8 mouse cellular contexts compared by ENCODE assay signal in genomic region chr10:80051618-80052373, GRCm38 (mm10). TPM values are rescaled to one million over a fixed set of nuclear protein-coding genes. Genes with fewer than 3 reads are reported as not detected.
DNase-seq lines count a peak whose midpoint lies in the region; ATAC-seq and TF ChIP-seq lines count a peak whose summit lies in the region.

No protein-coding gene starts in this region.

- no peak for DNase-seq in hindbrain, embryonic 11.5 days (ENCODE audit: low spot score)
- peak; percentile 60 for DNase-seq in naive thymus-derived CD4-positive, alpha-beta T cell, adult 2 months (ENCODE audit: low read depth)
- no peak for DNase-seq in layer of hippocampus, adult 9-11 months
- no peak for DNase-seq in layer of hippocampus, adult 8-10 months (ENCODE audit: low spot score in 2 of 2)

- peaks cover 5% of the 10 kb centered on the region; the same call in 1 of the 2 replicates for H3K27me3 ChIP-seq in forebrain, embryonic 12.5 days
- H3K27me3 ChIP-seq in forebrain, embryonic 16.5 days (replicated peaks; ENCODE audit: control insufficient read depth, insufficient read depth, low read length): no peaks in the 10 kb centered on the region
- no peaks in the 10 kb centered on the region for H3K27me3 ChIP-seq in hindbrain, embryonic 11.5 days (ENCODE audit: control insufficient read depth, insufficient read depth, low read length)
- no peaks in the 10 kb centered on the region for H3K27me3 ChIP-seq in limb, embryonic 15.5 days

- no peak for ATAC-seq in forebrain, embryonic 12.5 days (ENCODE audit: low FRiP score)
- ATAC-seq in forebrain, embryonic 16.5 days: no peak
- no peak for ATAC-seq in hindbrain, embryonic 11.5 days (ENCODE audit: low FRiP score)
- ATAC-seq in limb, embryonic 15.5 days (ENCODE audit: insufficient number of reproducible peaks, low FRiP score, low TSS enrichment, low read depth): no peak

- no peak for TF ChIP-seq CTCF in bone marrow macrophage, adult 2 months (IDR thresholded peaks at IDR 0.05; ENCODE audit: low read depth, low read length)

- H3K4me2 ChIP-seq in forebrain, embryonic 12.5 days: no peak overlapping the region
- no peak overlapping the region for H3K4me2 ChIP-seq in forebrain, embryonic 16.5 days (ENCODE audit: low read length)
- no peak overlapping the region for H3K4me2 ChIP-seq in hindbrain, embryonic 11.5 days (replicated peaks; ENCODE audit: low read depth, low read length)
- no peak overlapping the region for H3K4me2 ChIP-seq in limb, embryonic 15.5 days

- peaks cover 6% of the 10 kb centered on the region for H3K36me3 ChIP-seq in forebrain, embryonic 12.5 days (replicated peaks)
- peaks cover 2% of the 10 kb centered on the region; the same call in 1 of the 2 replicates for H3K36me3 ChIP-seq in forebrain, embryonic 16.5 days (ENCODE audit: control insufficient read depth, insufficient read depth)
- H3K36me3 ChIP-seq in hindbrain, embryonic 11.5 days (ENCODE audit: control insufficient read depth, insufficient read depth, low read length): peaks cover 3% of the 10 kb centered on the region; the same call in 1 of the 2 replicates
- peaks cover 11% of the 10 kb centered on the region for H3K36me3 ChIP-seq in limb, embryonic 15.5 days

- 28% methylated on average over 13 of the region's 14 CpGs for WGBS in forebrain, embryonic 12.5 days
- WGBS in forebrain, embryonic 16.5 days: 43% methylated on average over 13 of the region's 14 CpGs
- 34% methylated on average over 13 of the region's 14 CpGs for WGBS in hindbrain, embryonic 11.5 days
- 45% methylated on average over 13 of the region's 14 CpGs for WGBS in limb, embryonic 15.5 days

- H3K27ac ChIP-seq in forebrain, embryonic 12.5 days: no peak overlapping the region
- no peak overlapping the region for H3K27ac ChIP-seq in forebrain, embryonic 16.5 days (ENCODE audit: low read length)
- peak overlapping the region; percentile 95 for H3K27ac ChIP-seq in bone marrow macrophage, adult 2 months (ENCODE audit: insufficient read depth, low read depth, low read length)
- 0 out of 2 replicates have a peak overlapping the region, but pooled peaks have one; percentile 36 for H3K27ac ChIP-seq in hindbrain, embryonic 11.5 days (ENCODE audit: low read depth, low read length)
- peak overlapping the region; percentile 17 for H3K27ac ChIP-seq in limb, embryonic 15.5 days

- H3K9me3 ChIP-seq in forebrain, embryonic 12.5 days: no peaks in the 10 kb centered on the region
- H3K9me3 ChIP-seq in forebrain, embryonic 16.5 days (ENCODE audit: control insufficient read depth, low read length): no peaks in the 10 kb centered on the region
- no peaks in the 10 kb centered on the region for H3K9me3 ChIP-seq in hindbrain, embryonic 11.5 days (ENCODE audit: control insufficient read depth, low read length)
- no peaks in the 10 kb centered on the region for H3K9me3 ChIP-seq in limb, embryonic 15.5 days

- H3K9ac ChIP-seq in forebrain, embryonic 12.5 days: 0 out of 2 replicates have a peak overlapping the region, but pooled peaks have one; percentile 7
- no peak overlapping the region for H3K9ac ChIP-seq in forebrain, embryonic 16.5 days (replicated peaks; ENCODE audit: low read depth, low read length)
- H3K9ac ChIP-seq in hindbrain, embryonic 11.5 days (ENCODE audit: low read depth, low read length): no peak overlapping the region
- no peak overlapping the region for H3K9ac ChIP-seq in limb, embryonic 15.5 days

- peaks cover 60% of the 10 kb centered on the region for H3K4me1 ChIP-seq in forebrain, embryonic 12.5 days
- peaks cover 25% of the 10 kb centered on the region for H3K4me1 ChIP-seq in forebrain, embryonic 16.5 days (replicated peaks; ENCODE audit: control insufficient read depth, insufficient read depth, low read length)
- peaks cover 35% of the 10 kb centered on the region for H3K4me1 ChIP-seq in bone marrow macrophage, adult 2 months (ENCODE audit: control insufficient read depth, insufficient read depth, low read length)
- peaks cover 11% of the 10 kb centered on the region for H3K4me1 ChIP-seq in hindbrain, embryonic 11.5 days (replicated peaks; ENCODE audit: control insufficient read depth, insufficient read depth, low read length)
- peaks cover 35% of the 10 kb centered on the region for H3K4me1 ChIP-seq in limb, embryonic 15.5 days

- no peak for TF ChIP-seq POLR2A in bone marrow macrophage, adult 2 months (IDR thresholded peaks at IDR 0.05; ENCODE audit: borderline replicate concordance, low read depth, low read length)

- no peak overlapping the region for H3K4me3 ChIP-seq in forebrain, embryonic 12.5 days (replicated peaks)
- H3K4me3 ChIP-seq in forebrain, embryonic 16.5 days (replicated peaks; ENCODE audit: low read length): no peak overlapping the region
- no peak overlapping the region for H3K4me3 ChIP-seq in bone marrow macrophage, adult 2 months (ENCODE audit: insufficient read depth, low read length)
- H3K4me3 ChIP-seq in hindbrain, embryonic 11.5 days (ENCODE audit: low read depth, low read length): no peak overlapping the region
- H3K4me3 ChIP-seq in limb, embryonic 15.5 days: no peak overlapping the region

RNA-seq across cellular contexts. Expression of gene Gpx4, which starts 4.8 kb away (rescaled TPM):
- 434 and 458 TPM in 2 replicates for polyA plus RNA-seq in forebrain, embryonic 12.5 days (2016; fragmentation: Nextera tagmentation; extraction: Ambion mirVana)
- 443 and 475 TPM in 2 replicates for polyA plus RNA-seq in forebrain, embryonic 16.5 days (2015; fragmentation: Nextera tagmentation; extraction: Ambion mirVana)
- 311 and 322 TPM in 2 replicates for polyA plus RNA-seq in bone marrow macrophage, adult 2 months (2012; ENCODE audit: insufficient read depth, insufficient read length, missing spikeins)
- polyA plus RNA-seq in hindbrain, embryonic 11.5 days (2014; fragmentation: Nextera tagmentation; extraction: Ambion mirVana): 543 and 552 TPM in 2 replicates
- 432 and 471 TPM in 2 replicates for polyA plus RNA-seq in limb, embryonic 15.5 days (2015; fragmentation: Nextera tagmentation; extraction: Ambion mirVana)
- total RNA-seq in layer of hippocampus, adult 8-10 months (2022): 100 to 1,000 TPM; 433 to 528 (median 468) TPM

RNA-seq across cellular contexts. Expression of gene Polr2e, which starts 12.2 kb away (rescaled TPM):
- polyA plus RNA-seq in forebrain, embryonic 12.5 days (2016; fragmentation: Nextera tagmentation; extraction: Ambion mirVana): 183 and 184 TPM in 2 replicates
- 173 and 178 TPM in 2 replicates for polyA plus RNA-seq in forebrain, embryonic 16.5 days (2015; fragmentation: Nextera tagmentation; extraction: Ambion mirVana)
- polyA plus RNA-seq in bone marrow macrophage, adult 2 months (2012; ENCODE audit: insufficient read depth, insufficient read length, missing spikeins): 53.0 and 55.5 TPM in 2 replicates
- 215 and 222 TPM in 2 replicates for polyA plus RNA-seq in hindbrain, embryonic 11.5 days (2014; fragmentation: Nextera tagmentation; extraction: Ambion mirVana)
- polyA plus RNA-seq in limb, embryonic 15.5 days (2015; fragmentation: Nextera tagmentation; extraction: Ambion mirVana): 213 and 217 TPM in 2 replicates
- 10 to 100 TPM; 64.2 to 86.7 (median 75.4) TPM for total RNA-seq in layer of hippocampus, adult 8-10 months (2022)

RNA-seq across cellular contexts. Expression of gene Arhgap45, which starts 35.3 kb away (rescaled TPM):
- polyA plus RNA-seq in forebrain, embryonic 12.5 days (2016; fragmentation: Nextera tagmentation; extraction: Ambion mirVana): 3.4 and 3.6 TPM in 2 replicates
- 1.2 and 1.8 TPM in 2 replicates for polyA plus RNA-seq in forebrain, embryonic 16.5 days (2015; fragmentation: Nextera tagmentation; extraction: Ambion mirVana)
- polyA plus RNA-seq in bone marrow macrophage, adult 2 months (2012; ENCODE audit: insufficient read depth, insufficient read length, missing spikeins): 218 TPM in 2 replicates
- polyA plus RNA-seq in hindbrain, embryonic 11.5 days (2014; fragmentation: Nextera tagmentation; extraction: Ambion mirVana): 4.1 and 4.3 TPM in 2 replicates
- polyA plus RNA-seq in limb, embryonic 15.5 days (2015; fragmentation: Nextera tagmentation; extraction: Ambion mirVana): 5.3 and 6.4 TPM in 2 replicates
- total RNA-seq in layer of hippocampus, adult 8-10 months (2022): 10 to 100 TPM in 2 of 4 experiments, 1 to 10 TPM in 2; 2.8 to 14.1 (median 8.2) TPM

RNA-seq across cellular contexts. Expression of gene Sbno2, which starts 53.6 kb away (rescaled TPM):
- polyA plus RNA-seq in forebrain, embryonic 12.5 days (2016; fragmentation: Nextera tagmentation; extraction: Ambion mirVana): 14.8 and 16.4 TPM in 2 replicates
- polyA plus RNA-seq in forebrain, embryonic 16.5 days (2015; fragmentation: Nextera tagmentation; extraction: Ambion mirVana): 13.1 and 14.9 TPM in 2 replicates
- 54.5 and 55.8 TPM in 2 replicates for polyA plus RNA-seq in bone marrow macrophage, adult 2 months (2012; ENCODE audit: insufficient read depth, insufficient read length, missing spikeins)
- polyA plus RNA-seq in hindbrain, embryonic 11.5 days (2014; fragmentation: Nextera tagmentation; extraction: Ambion mirVana): 8.0 and 9.5 TPM in 2 replicates
- polyA plus RNA-seq in limb, embryonic 15.5 days (2015; fragmentation: Nextera tagmentation; extraction: Ambion mirVana): 19.7 and 19.8 TPM in 2 replicates
- 10 to 100 TPM; 19.9 to 52.8 (median 29.8) TPM for total RNA-seq in layer of hippocampus, adult 8-10 months (2022)

RNA-seq across cellular contexts. Expression of gene Abca7, which starts 55.5 kb away (rescaled TPM):
- 5.8 and 5.9 TPM in 2 replicates for polyA plus RNA-seq in forebrain, embryonic 12.5 days (2016; fragmentation: Nextera tagmentation; extraction: Ambion mirVana)
- 3.9 and 4.7 TPM in 2 replicates for polyA plus RNA-seq in forebrain, embryonic 16.5 days (2015; fragmentation: Nextera tagmentation; extraction: Ambion mirVana)
- polyA plus RNA-seq in bone marrow macrophage, adult 2 months (2012; ENCODE audit: insufficient read depth, insufficient read length, missing spikeins): 24.6 and 27.5 TPM in 2 replicates
- polyA plus RNA-seq in hindbrain, embryonic 11.5 days (2014; fragmentation: Nextera tagmentation; extraction: Ambion mirVana): 2.6 TPM in 2 replicates
- polyA plus RNA-seq in limb, embryonic 15.5 days (2015; fragmentation: Nextera tagmentation; extraction: Ambion mirVana): 3.3 and 3.4 TPM in 2 replicates
- total RNA-seq in layer of hippocampus, adult 8-10 months (2022): 10 to 100 TPM; 12.4 to 13.6 (median 13.3) TPM

Comparison
In these comparisons a context has a peak if more than half of its experiments do, and no peak if none do; other contexts are left out.
1. H3K27ac ChIP-seq: peak in bone marrow macrophage, adult 2 months (single experiment), hindbrain, embryonic 11.5 days (single experiment) and limb, embryonic 15.5 days (single experiment); none in forebrain, embryonic 12.5 days (single experiment) and forebrain, embryonic 16.5 days (single experiment).
2. RNA of gene Arhgap45, which starts 35.3 kb away (polyA plus RNA-seq): 218 TPM in bone marrow macrophage, adult 2 months; 5.3 to 6.4 TPM in limb, embryonic 15.5 days, 4.1 to 4.3 TPM in hindbrain, embryonic 11.5 days, 3.4 to 3.6 TPM in forebrain, embryonic 12.5 days and 1.2 to 1.8 TPM in forebrain, embryonic 16.5 days; every median in the first group is over 10 times any median in the second.